Mouse (Mus musculus) embryonic facial prominence, embryonic 11.5 days (tissue): ENCODE results near the gene Gm43518. TPM values are rescaled to one million over a fixed set of nuclear protein-coding genes. Genes with fewer than 3 reads are reported as not detected.

Experiments
- ATAC-seq: fragments of 200-750 bp; cut with Nextera tagmentation; replicated peaks from 2 replicates; pipeline ENCODE4 v1.8.0; 2017; ENCODE audit warnings: low read depth; ENCODE audit not compliant: insufficient number of reproducible peaks, low FRiP score, low TSS enrichment
- DNase-seq: peaks from one replicate; pipeline ENCODE4 v3.0.0-alpha.2; 2015; ENCODE audit warnings: low spot score
- H3K27ac ChIP-seq: fragments of 300-500 bp; sonication (generic); replicated peaks from 2 replicates; pipeline ENCODE4 v1.5.1; 2014; ENCODE audit warnings: mild to moderate bottlenecking, low read depth, low read length, control low read depth
- H3K27me3 ChIP-seq: fragments of 300-500 bp; sonication (generic); 2 replicates; pipeline ENCODE4 v1.6.1; 2014; ENCODE audit warnings: mild to moderate bottlenecking, low read length, moderate library complexity, mixed read lengths; ENCODE audit not compliant: control insufficient read depth, insufficient read depth
- H3K36me3 ChIP-seq: fragments of 300-500 bp; sonication (generic); replicated peaks from 2 replicates; pipeline ENCODE4 v1.6.1; 2014; ENCODE audit warnings: low read depth, mild to moderate bottlenecking, low read length, moderate library complexity, mixed read lengths; ENCODE audit not compliant: control insufficient read depth, insufficient read depth
- H3K4me1 ChIP-seq: fragments of 300-500 bp; sonication (generic); 2 replicates; pipeline ENCODE4 v1.6.1; 2014; ENCODE audit warnings: low read length, mixed read lengths; ENCODE audit not compliant: control insufficient read depth, insufficient read depth
- H3K4me2 ChIP-seq: fragments of 300-500 bp; sonication (generic); 2 replicates; pipeline ENCODE4 v1.6.1; 2014; ENCODE audit warnings: low read depth, mild to moderate bottlenecking, control low read depth, low read length, moderate library complexity
- H3K4me3 ChIP-seq: fragments of 300-500 bp; sonication (generic); 2 replicates; pipeline ENCODE4 v1.5.1; 2014; ENCODE audit warnings: low read depth, low read length, control low read depth
- H3K9ac ChIP-seq: fragments of 300-500 bp; sonication (generic); replicated peaks from 2 replicates; pipeline ENCODE4 v1.6.1; 2014; ENCODE audit warnings: mild to moderate bottlenecking, control low read depth, low read length
- H3K9me3 ChIP-seq: fragments of 300-500 bp; sonication (generic); replicated peaks from 2 replicates; pipeline ENCODE4 v1.6.1; 2016; ENCODE audit warnings: mild to moderate bottlenecking, low read length, inconsistent platforms, mixed read lengths; ENCODE audit not compliant: control insufficient read depth
- WGBS: fragments of 180-500 bp; shearing (Covaris S2); extraction: QIAGEN DNeasy Blood & Tissue Kit; methylation state at CpG from one replicate; pipeline ENCODE4 v1.1.7; 2014; 5-methylcytosine and 5-hydroxymethylcytosine counted together
- polyA plus RNA-seq: library from polyadenylated mRNA; unstranded; fragments of >200 nt; fragmentation: Nextera tagmentation; extraction: Ambion mirVana; gene quantifications from 2 replicates; pipeline ENCODE4 v1.2.1, GENCODE M21; 2014

The Gm43518 gene
- polyA plus RNA-seq, 1 experiment from 2014 or later: not detected

- ATAC-seq (no peak), DNase-seq (peak; percentile 63)
- Histone ChIP-seq H3K27me3 (no peaks in the 10 kb centered on the region), H3K4me3 (no peak overlapping the region), H3K36me3 (no peaks in the 10 kb centered on the region), H3K9ac (no peak overlapping the region; the same call in 1 of the 2 replicates), H3K4me2 (no peak overlapping the region), H3K4me1 (no peaks in the 10 kb centered on the region), H3K27ac (no peak overlapping the region), H3K9me3 (no peaks in the 10 kb centered on the region)
- 43% methylated on average over 18 of the region's 18 CpGs for WGBS
Measured at GRCm38 (mm10) chr5:123933957-123934591, 6.9 kb downstream of the Gm43518 start.

- Histone ChIP-seq H3K9me3 (no peaks in the 10 kb centered on the region), H3K9ac (no peak overlapping the region), H3K36me3 (no peaks in the 10 kb centered on the region), H3K27me3 (no peaks in the 10 kb centered on the region), H3K4me3 (no peak overlapping the region), H3K27ac (no peak overlapping the region), H3K4me1 (no peaks in the 10 kb centered on the region), H3K4me2 (no peak overlapping the region)
- WGBS: 88% methylated on average over 5 of the region's 5 CpGs
- ATAC-seq: no peak
- DNase-seq: no peak
Measured at GRCm38 (mm10) chr5:123935931-123936330, 8.7 kb downstream of the Gm43518 start.

GRCm38 (mm10) chr5:123938479-123938878 is 11.3 kb downstream of the Gm43518 start:
- no peak for DNase-seq
- H3K9me3 ChIP-seq: no peaks in the 10 kb centered on the region
- ATAC-seq: no peak
- no peak overlapping the region for H3K4me3 ChIP-seq
- H3K9ac ChIP-seq: no peak overlapping the region
- H3K27ac ChIP-seq: no peak overlapping the region
- H3K27me3 ChIP-seq: no peaks in the 10 kb centered on the region
- no peaks in the 10 kb centered on the region for H3K36me3 ChIP-seq
- H3K4me1 ChIP-seq: no peaks in the 10 kb centered on the region
- WGBS: 86% methylated on average over 5 of the region's 5 CpGs
- no peak overlapping the region for H3K4me2 ChIP-seq

- H3K4me2 ChIP-seq: no peak overlapping the region
Measured at GRCm38 (mm10) chr5:123946546-123946945, 19.3 kb downstream of the Gm43518 start.

GRCm38 (mm10) chr5:123947041-123947761 is 20.0 kb downstream of the Gm43518 start:
- WGBS: 52% methylated on average over 7 of the region's 7 CpGs
- no peak overlapping the region for H3K27ac ChIP-seq
- no peak overlapping the region for H3K4me3 ChIP-seq
- H3K4me1 ChIP-seq: no peaks in the 10 kb centered on the region
- H3K9me3 ChIP-seq: no peaks in the 10 kb centered on the region
- ATAC-seq (no peak), DNase-seq (peak; percentile 87)
- H3K9ac ChIP-seq: no peak overlapping the region
- H3K27me3 ChIP-seq: no peaks in the 10 kb centered on the region
- no peaks in the 10 kb centered on the region for H3K36me3 ChIP-seq
- H3K4me2 ChIP-seq: no peak overlapping the region

More at GRCm38 (mm10) chr5:123946546-123946945, 19.3 kb downstream of the Gm43518 start:
- H3K9me3 ChIP-seq: no peaks in the 10 kb centered on the region
- ATAC-seq: no peak
- H3K36me3 ChIP-seq: no peaks in the 10 kb centered on the region
- no peak for DNase-seq
- no peaks in the 10 kb centered on the region for H3K27me3 ChIP-seq
- H3K9ac ChIP-seq: no peak overlapping the region
- 69% methylated on average over 4 of the region's 4 CpGs for WGBS
- H3K4me3 ChIP-seq: no peak overlapping the region
- no peak overlapping the region for H3K27ac ChIP-seq
- no peaks in the 10 kb centered on the region for H3K4me1 ChIP-seq

GRCm38 (mm10) chr5:123952365-123953045 is 25.3 kb downstream of the Gm43518 start:
- H3K4me2 ChIP-seq: no peak overlapping the region
- no peak overlapping the region for H3K9ac ChIP-seq
- H3K27me3 ChIP-seq: no peaks in the 10 kb centered on the region
- no peaks in the 10 kb centered on the region for H3K4me1 ChIP-seq
- WGBS: 64% methylated on average over 5 of the region's 5 CpGs
- DNase-seq: no peak
- no peaks in the 10 kb centered on the region for H3K9me3 ChIP-seq
- H3K4me3 ChIP-seq: no peak overlapping the region
- no peak for ATAC-seq
- no peak overlapping the region for H3K27ac ChIP-seq
- no peaks in the 10 kb centered on the region for H3K36me3 ChIP-seq

- H3K4me2 ChIP-seq: no peak overlapping the region
- no peaks in the 10 kb centered on the region for H3K9me3 ChIP-seq
- H3K27me3 ChIP-seq: no peaks in the 10 kb centered on the region
- H3K9ac ChIP-seq: no peak overlapping the region
- H3K4me1 ChIP-seq: no peaks in the 10 kb centered on the region
- no peak overlapping the region for H3K4me3 ChIP-seq
- H3K27ac ChIP-seq: no peak overlapping the region
- no peaks in the 10 kb centered on the region for H3K36me3 ChIP-seq
- DNase-seq (no peak), ATAC-seq (no peak)
- 89% methylated on average over 8 of the region's 8 CpGs for WGBS
Measured at GRCm38 (mm10) chr5:123957213-123957612, 30.0 kb downstream of the Gm43518 start.

GRCm38 (mm10) chr5:123959018-123959417 is 31.8 kb downstream of the Gm43518 start:
- Histone ChIP-seq H3K9ac (no peak overlapping the region), H3K36me3 (no peaks in the 10 kb centered on the region), H3K4me3 (no peak overlapping the region), H3K4me2 (no peak overlapping the region), H3K27ac (no peak overlapping the region), H3K4me1 (no peaks in the 10 kb centered on the region), H3K9me3 (no peaks in the 10 kb centered on the region), H3K27me3 (no peaks in the 10 kb centered on the region)
- no peak for DNase-seq
- 55% methylated on average over 3 of the region's 3 CpGs for WGBS
- ATAC-seq: no peak
